Mouse (Mus musculus) fibroblast of lung, adult 2 months (primary cell): ENCODE measurements around the gene Gmpr2.

Experiments
- DNase-seq: peaks from one replicate; pipeline ENCODE4 v3.0.0-alpha.2; 2011; ENCODE audit warnings: low read depth

The Gmpr2 gene

GRCm38 (mm10) chr14:55671833-55672740 lies at the start of gene Gmpr2, which contains the start of gene Nedd8:
Gene Gmpr2 (plus strand): TSS chr14:55671941.
Gene Nedd8 (minus strand): TSS chr14:55672124.
- DNase-seq: peak; percentile 97

DNA sequence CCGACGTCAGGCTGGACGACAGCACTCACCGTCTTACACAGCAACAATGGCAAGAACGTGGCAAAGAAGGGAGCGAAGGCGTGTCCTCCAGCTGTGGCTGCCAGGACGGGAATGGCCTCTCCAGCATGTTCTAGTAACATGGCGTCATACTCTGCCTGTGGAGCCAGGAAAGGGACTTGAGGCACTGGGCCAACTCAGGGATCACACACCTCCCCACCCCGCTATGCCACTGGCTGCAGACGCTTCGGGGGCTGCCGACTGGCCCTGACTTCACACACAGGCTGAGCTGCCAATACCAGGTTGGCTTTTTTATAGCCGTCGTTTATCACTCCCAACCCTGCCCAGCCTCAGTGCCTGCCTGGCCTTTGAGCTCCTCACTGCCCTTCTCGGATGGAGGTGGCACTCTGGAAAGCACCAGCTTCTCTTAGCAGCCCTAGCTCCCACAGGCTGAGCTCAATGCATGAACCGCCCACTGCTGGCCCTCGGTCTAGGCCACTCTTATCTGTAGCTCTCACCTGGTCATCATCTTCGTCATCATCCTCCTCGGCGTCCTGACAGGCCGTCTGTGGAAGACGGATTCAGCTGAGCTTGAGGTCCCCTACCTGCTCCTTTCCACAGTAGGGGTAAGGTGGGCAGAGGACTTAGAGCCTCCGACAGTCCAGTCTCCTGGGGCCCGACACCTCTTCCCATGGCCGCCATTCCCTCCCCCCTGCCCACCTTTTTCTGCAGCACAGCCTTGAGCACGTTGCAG lies 43.5 kb upstream of the Gmpr2 start:
- DNase-seq: no peak

DNA sequence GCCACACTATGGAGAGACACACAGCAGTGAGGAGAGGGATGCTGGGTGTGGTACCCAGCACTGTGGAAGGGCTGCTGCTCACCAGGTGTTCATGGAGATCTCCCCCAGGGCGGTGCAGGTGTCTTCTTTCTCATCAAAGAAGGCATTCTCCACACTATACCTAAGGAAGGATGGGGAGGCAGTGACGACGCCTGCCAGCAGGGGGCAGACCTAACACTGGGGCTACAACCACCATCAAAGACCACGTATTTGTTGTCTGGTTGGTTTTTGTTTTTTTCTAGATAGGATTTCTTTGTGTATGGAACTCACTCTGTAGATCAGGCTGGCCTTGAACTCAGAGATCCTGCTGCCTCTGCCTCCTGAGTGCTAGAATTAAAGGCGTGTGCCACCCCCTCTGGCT lies 42.4 kb upstream of the Gmpr2 start:
- no peak for DNase-seq

DNA sequence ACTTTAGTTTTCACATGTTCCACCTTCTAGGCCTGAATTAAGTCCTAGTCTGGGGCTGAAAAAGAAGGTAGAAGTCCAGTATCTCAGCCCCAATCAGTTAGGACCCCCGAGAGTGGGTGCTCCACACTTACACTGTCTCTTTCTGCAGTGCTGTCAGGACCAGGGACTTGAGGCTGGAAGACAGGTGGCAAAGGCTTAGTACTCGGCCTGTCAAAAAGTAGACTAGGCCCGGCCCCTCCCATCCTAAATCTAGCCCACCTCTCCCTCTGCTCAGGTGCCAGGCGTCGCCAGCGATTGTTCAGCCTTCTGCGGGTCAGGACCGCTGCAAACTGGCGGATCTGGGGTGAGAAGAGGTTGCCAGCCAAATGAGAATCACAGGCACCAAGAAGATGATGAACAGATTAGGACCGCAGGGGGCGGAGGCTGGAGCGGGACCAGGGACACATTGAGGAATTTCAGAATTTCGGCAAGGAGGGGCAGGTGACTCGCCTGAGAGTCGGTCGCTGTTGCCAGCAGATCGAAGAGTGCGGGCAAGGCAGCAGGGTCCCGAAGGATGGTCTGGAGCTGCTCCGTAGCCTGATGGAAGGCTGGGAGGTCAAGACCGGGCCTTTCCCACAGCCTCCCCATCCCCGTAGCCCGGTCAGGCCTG lies 36.7 kb upstream of the Gmpr2 start:
- DNase-seq: no peak

DNA sequence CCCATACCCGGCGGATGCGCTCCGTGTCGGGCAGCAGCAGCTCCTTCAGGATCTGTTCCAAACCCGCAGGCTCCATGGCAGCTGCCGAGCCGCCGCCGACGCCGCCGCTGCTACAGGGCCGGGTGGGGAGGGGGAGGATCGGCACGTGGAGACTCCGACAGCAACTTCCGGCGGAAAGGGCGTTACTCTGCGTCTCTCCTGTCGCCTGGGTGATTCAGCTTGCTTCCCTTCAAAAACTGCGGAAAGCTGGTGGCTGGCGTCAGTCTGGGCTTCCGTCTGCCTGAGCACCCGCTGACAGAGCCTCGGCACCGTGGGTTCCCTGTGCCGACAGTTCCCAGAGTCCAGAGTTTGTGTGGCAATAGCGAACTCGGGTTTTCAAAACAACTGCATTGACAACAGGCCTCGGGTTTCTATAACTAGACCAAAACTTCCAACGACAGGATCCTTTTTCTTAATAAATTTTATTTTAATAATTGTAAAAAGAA lies 36.2 kb upstream of the Gmpr2 start, which contains the start of gene Ipo4:
Gene Ipo4 (minus strand): TSS at position 435 of the 485 bp plus-strand sequence.
- peak; percentile 87 for DNase-seq

DNA sequence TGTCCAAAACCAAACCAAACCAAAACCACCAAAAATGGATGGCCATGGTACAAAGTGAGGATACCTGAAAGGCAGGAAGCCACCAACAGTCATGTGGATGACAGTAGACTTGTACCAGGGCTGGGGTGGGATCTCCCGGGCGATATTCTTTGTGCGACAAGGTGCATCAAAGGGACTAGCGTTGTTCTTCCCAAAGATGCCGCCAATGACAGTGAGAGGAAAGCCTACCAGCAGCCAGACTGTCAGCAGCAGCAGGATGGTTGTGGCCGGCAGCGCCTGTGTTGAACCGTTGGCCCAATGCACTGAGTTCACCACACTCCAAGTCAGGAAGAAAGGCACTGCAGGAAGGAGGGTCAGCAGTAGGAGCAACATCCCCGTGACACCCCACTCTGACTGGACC lies 33.9 kb upstream of the Gmpr2 start, which contains the start of gene Gm49378:
Gene Gm49378 (minus strand): TSS at position 101 of the 400 bp plus-strand sequence.
- DNase-seq: no peak

- DNase-seq: no peak
These were observed 30.9 kb upstream of the Gmpr2 start for GRCm38 (mm10) chr14:55640816-55641215.

GRCm38 (mm10) chr14:55641291-55641690 lies 30.4 kb upstream of the Gmpr2 start:
- DNase-seq: no peak

- DNase-seq: no peak
These were observed 29.1 kb upstream of the Gmpr2 start for GRCm38 (mm10) chr14:55642679-55643059.

- DNase-seq: peak; percentile 63
These were observed 28.5 kb upstream of the Gmpr2 start, which contains the start of gene Tm9sf1 for GRCm38 (mm10) chr14:55643060-55643907. Gene Tm9sf1 (minus strand): TSS chr14:55643806.

GRCm38 (mm10) chr14:55644261-55644888 lies 27.4 kb upstream of the Gmpr2 start:
- peak; percentile 29 for DNase-seq

DNA sequence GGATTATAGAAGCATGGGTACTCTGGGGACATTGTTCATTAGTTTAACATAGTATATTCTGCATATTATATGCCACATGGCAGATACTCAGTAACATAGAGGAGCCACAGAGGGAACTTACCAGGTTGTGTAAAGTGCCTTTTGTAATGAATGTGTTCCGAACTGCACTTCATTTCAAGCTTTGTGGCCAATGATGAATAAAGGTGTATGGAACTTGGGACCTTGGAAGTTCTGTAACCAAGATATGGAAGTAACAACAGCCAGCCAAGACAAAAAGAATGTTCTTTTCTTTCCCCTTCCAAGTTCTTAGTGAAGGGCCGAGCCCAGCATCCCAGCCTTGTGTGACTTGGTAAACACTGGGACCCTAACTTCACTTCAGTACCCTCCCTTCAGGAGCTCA lies 21.9 kb upstream of the Gmpr2 start, which contains the start of gene Tssk4:
Gene Tssk4 (plus strand): TSS at position 301 of the 400 bp plus-strand sequence.
- DNase-seq: no peak

DNA sequence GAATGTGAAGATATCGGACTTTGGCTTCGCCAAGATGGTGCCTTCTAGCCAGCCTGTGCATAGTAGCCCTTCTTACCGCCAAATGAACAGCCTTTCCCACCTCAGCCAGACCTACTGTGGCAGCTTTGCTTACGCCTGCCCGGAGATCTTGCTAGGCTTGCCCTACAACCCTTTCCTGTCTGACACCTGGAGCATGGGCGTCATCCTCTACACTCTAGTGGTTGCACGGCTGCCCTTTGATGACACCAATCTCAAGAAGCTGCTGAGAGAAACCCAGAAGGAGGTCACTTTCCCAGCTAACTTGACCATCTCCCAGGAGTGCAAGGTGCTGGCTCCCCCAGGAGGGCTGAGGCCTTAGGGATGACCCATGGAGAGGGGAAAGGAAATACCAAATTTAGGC lies 20.2 kb upstream of the Gmpr2 start:
- DNase-seq: no peak

DNA sequence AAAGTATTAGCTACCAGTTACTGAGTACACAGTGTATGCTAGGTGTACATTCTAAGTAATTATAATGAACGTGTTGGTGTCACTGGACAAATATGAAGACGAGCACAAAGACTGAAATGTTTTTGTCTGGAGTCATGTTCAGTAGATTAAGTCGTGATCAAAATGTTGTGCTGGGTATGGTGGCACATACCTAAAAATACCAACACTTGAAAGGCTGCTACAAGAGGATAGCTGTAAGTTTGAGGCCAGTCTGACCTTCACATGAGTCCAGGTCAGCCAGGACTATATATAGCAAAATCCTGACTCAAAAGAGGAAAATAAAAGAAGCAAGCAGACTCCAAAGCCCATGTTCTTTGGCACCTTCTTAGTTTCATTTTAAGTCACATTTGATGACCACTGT lies 14.8 kb upstream of the Gmpr2 start:
- DNase-seq: no peak

DNA sequence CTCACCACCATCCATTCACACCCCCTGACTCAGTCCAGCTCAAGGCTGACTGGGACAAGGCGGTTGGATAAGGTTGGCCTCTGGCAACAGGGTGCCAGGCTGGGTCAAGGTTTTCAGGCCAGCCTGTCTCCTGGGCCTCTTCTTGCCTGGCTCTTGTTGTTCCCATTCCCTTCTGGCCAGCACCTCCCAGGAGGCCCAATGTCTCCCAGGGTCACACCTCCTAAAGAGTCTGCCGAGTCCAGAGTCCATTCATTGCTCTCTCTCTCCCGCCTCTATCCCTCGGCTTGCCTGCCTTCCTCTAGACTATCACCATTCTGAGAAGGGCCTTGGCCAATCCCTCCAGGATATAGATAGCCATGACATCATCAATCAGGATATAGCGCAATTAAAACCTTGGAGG lies 13.7 kb upstream of the Gmpr2 start:
- no peak for DNase-seq

- peak; percentile 65 for DNase-seq
These were observed 11.7 kb upstream of the Gmpr2 start, which contains the start of gene Mdp1 for GRCm38 (mm10) chr14:55659960-55660573. Gene Mdp1 (minus strand): TSS chr14:55660508.

GRCm38 (mm10) chr14:55660636-55661035 lies 11.1 kb upstream of the Gmpr2 start:
- DNase-seq: no peak

DNA sequence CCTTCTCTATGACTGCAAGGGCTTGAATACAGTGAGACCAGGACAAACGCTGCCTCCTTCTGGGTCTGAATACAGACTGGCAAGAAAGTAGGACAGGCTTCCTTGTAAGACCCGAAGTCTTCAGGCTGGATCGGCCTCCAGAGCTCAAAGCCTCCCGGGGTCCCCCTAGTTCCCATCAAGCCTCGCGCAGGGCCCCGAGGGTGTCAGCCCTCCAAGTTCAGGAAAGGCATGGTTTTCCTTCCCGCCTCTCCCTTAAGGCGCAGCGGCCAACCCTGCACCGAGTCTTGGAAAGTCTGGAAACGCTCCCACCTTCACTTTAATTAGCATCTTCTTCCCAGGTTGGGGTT lies 282 bp upstream of the Gmpr2 start:
- no peak for DNase-seq

DNA sequence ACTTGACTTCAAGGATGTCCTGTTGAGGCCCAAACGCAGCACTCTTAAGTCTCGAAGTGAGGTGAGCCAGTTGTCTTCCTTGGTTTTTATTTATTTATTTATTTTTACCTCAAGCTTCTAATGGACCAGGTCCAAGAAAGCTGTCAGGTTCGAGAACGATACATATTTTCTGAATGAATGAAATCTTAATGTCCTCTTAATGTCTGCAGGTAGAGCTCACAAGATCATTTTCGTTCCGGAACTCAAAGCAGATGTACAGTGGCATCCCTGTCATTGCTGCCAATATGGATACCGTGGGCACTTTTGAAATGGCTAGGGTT lies 960 bp downstream of the Gmpr2 start:
- DNase-seq: no peak

DNA sequence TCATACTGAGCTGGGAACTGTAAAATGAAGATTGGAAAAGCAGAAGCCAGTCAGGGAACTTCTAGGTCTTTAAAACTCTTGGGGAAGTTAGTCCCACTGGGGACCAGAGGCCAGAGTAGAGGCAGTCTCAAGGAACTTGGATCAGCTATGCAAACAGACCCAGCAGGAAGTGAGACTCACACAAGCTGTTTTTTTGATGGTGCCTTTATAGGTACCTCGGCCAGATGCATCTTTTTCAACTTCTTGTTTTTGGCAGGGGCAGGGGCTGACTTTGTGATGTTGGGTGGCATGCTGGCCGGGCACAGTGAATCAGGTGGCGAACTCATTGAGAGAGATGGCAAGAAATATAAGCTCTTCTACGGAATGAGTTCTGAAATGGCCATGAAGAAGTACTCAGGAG lies 5.9 kb downstream of the Gmpr2 start:
- no peak for DNase-seq
